ENCODE assay signal across 12 mouse cellular contexts in genomic region chr10:111757689-111758088, GRCm38 (mm10).
"Had no signal": no experiment of that assay in that cellular context is flagged by ENCODE, and none has a peak within 500 bp of the region (broad histone marks: within the 10 kb centered on the region; RNA-seq: fewer than 3 reads in every experiment).

No protein-coding gene starts in this region.

- DNase-seq: kidney, adult 8-10 months; kidney, postnatal 25 days; lung, postnatal 14 days; right cerebral cortex, adult 18-20 months; right cerebral cortex, postnatal 25 days; thymus, postnatal 36 days had no signal

- H3K27ac ChIP-seq: left cerebral cortex, adult 2 months; limb, embryonic 10.5 days; lung, embryonic 15.5 days; neural tube, embryonic 12.5 days had no signal

- H3K9ac ChIP-seq: lung, embryonic 15.5 days; neural tube, embryonic 12.5 days had no signal

- H3K4me3 ChIP-seq: left cerebral cortex, adult 2 months; limb, embryonic 10.5 days; lung, embryonic 15.5 days; myocyte; neural tube, embryonic 12.5 days had no signal

- H3K27me3 ChIP-seq: lung, embryonic 15.5 days; neural tube, embryonic 12.5 days had no signal

- H3K9me3 ChIP-seq: limb, embryonic 10.5 days; lung, embryonic 15.5 days; neural tube, embryonic 12.5 days had no signal

- H3K4me1 ChIP-seq: limb, embryonic 10.5 days; neural tube, embryonic 12.5 days had no signal

- H3K36me3 ChIP-seq: limb, embryonic 10.5 days; lung, embryonic 15.5 days; neural tube, embryonic 12.5 days had no signal

- H3K4me2 ChIP-seq: liver, embryonic 11.5 days; lung, embryonic 15.5 days; neural tube, embryonic 12.5 days had no signal
